Mouse (Mus musculus) stomach, postnatal 0 days (tissue): ENCODE measurements at regions not wholly inside any gene's neighbourhood (a gene's known extent, or its start where the extent isn't known, plus 50 kb on each side); places are given as distances from the start of the nearest gene placed in this dataset.

Experiments
- CTCF ChIP-seq: IDR thresholded peaks from 2 replicates; pipeline ENCODE4 v1.5.1; 2016; ENCODE audit warnings: antibody characterized with exemption, low read depth, mild to moderate bottlenecking, moderate library complexity
- EP300 ChIP-seq: optimal IDR thresholded peaks from 2 replicates; pipeline ENCODE3; 2016; ENCODE audit warnings: antibody characterized with exemption

DNA sequence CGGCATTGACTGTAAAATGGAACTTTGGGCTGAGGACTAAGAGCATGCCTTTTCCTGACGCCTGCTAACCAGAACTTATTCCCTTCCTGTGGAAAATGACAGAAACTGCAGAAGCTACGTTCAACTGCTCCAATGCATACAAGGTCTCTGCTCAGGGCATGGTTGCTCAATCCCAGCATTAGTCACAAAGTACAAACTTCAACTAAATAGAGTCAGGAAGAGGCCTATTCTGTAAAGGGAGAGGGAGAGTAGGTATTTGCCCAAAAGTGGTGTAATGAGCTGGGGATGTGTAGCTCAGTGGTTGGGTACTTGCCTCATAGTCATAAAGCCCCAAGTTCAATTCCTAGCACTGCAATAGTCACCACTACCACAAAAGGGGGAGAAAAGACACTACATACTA is 221.7 kb downstream of the Rybp start:
- TF ChIP-seq CTCF = no peak
- TF ChIP-seq EP300 = no peak
